Mouse (Mus musculus) bone marrow macrophage, adult 2 months (primary cell): ENCODE data around the gene Ceacam1.
"Not testable (repeated sequence)": the region's sequence is repeated elsewhere in the genome, so short reads cannot be mapped to it uniquely, and the experiment has no call there.

ENCODE experiments used
- CTCF ChIP-seq: IDR thresholded peaks from 2 replicates; pipeline ENCODE4 v1.5.1; 2012; ENCODE audit warnings: low read depth, mild to moderate bottlenecking, low read length, moderate library complexity
- POLR2A ChIP-seq: IDR thresholded peaks from 2 replicates; pipeline ENCODE4 v1.6.1; 2012; ENCODE audit warnings: mild to moderate bottlenecking, low read depth, low read length, borderline replicate concordance

DNA sequence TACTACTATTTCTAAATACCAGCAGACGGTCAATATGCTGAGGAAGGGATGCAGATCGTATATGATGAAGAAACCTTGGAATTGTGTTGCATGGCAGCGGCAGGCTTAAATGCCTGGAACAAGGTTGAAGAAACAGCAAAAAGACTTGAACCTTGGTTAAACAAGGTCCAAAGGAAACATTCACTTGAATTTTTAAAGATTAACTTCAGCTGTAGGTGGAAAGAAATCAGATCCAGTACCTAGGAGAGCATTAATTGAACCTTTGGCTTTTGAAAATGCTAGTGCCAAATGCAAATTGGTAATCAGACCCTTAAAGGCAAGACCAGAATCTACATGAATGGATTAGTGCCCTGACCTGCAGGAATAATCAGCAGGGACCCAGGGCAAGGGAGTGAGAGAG lies 12.0 kb upstream of the Ceacam1 start:
- not testable (repeated sequence) for TF ChIP-seq CTCF, POLR2A
